ENCODE assay signal across 17 mouse cellular contexts in genomic region chr10:13808291-13808690, GRCm38 (mm10).
A peak's percentile ranks its signal among the peaks of the same experiment; 100 is the strongest.
DNase-seq lines count a peak whose midpoint lies in the region; ATAC-seq lines count a peak whose summit lies in the region.
"Had no signal": no experiment of that assay in that cellular context is flagged by ENCODE, and none has a peak within 500 bp of the region (broad histone marks: within the 10 kb centered on the region; RNA-seq: fewer than 3 reads in every experiment).

No protein-coding gene starts in this region.

- H3K36me3 ChIP-seq in heart, embryonic 10.5 days, result 0 out of 2 replicates have a peak, but pooled peaks cover 5% of the 10 kb centered on the region
- H3K36me3 ChIP-seq in forebrain, embryonic 13.5 days (ENCODE audit: poor library complexity, severe bottlenecking), result no peaks in the 10 kb centered on the region
- H3K36me3 ChIP-seq: limb, embryonic 10.5 days; midbrain, embryonic 13.5 days; neural tube, embryonic 13.5 days had no signal

- no peak overlapping the region for H3K4me3 ChIP-seq in heart, embryonic 10.5 days
- no peak overlapping the region for H3K4me3 ChIP-seq in forebrain, embryonic 13.5 days
- H3K4me3 ChIP-seq: limb, embryonic 10.5 days; midbrain, embryonic 13.5 days; neural tube, embryonic 13.5 days had no signal

- no peak overlapping the region for H3K4me2 ChIP-seq in forebrain, embryonic 13.5 days
- H3K4me2 ChIP-seq: midbrain, embryonic 13.5 days; neural tube, embryonic 13.5 days had no signal

- WGBS in heart, embryonic 10.5 days, result 91% methylated on average over 1 of the region's 1 CpGs
- WGBS in forebrain, embryonic 13.5 days, result 93% methylated on average over 1 of the region's 1 CpGs

- H3K4me1 ChIP-seq in heart, embryonic 10.5 days, result no peaks in the 10 kb centered on the region; the same call in 1 of the 2 replicates
- no peaks in the 10 kb centered on the region for H3K4me1 ChIP-seq in forebrain, embryonic 13.5 days
- H3K4me1 ChIP-seq: limb, embryonic 10.5 days; midbrain, embryonic 13.5 days; neural tube, embryonic 13.5 days had no signal

- no peak for ATAC-seq in forebrain, embryonic 13.5 days
- ATAC-seq: liver, postnatal 0 days; midbrain, embryonic 13.5 days had no signal

- H3K27ac ChIP-seq in heart, embryonic 10.5 days, result no peak overlapping the region
- no peak overlapping the region for H3K27ac ChIP-seq in forebrain, embryonic 13.5 days
- H3K27ac ChIP-seq: limb, embryonic 10.5 days; midbrain, embryonic 13.5 days; neural tube, embryonic 13.5 days had no signal

- DNase-seq in heart, adult 8-10 months (ENCODE audit: low spot score), result peak; percentile 38
- DNase-seq in heart, embryonic 10.5 days (ENCODE audit: low spot score), result no peak
- peak; percentile 75 to 82 for DNase-seq in cerebellum, adult 18-20 months
- peak; percentile 91 for DNase-seq in cerebellum, adult 9-11 months
- peak; percentile 67 for DNase-seq in gastrocnemius, postnatal 25 days
- no peak for DNase-seq in frontal cortex, adult 2 months (ENCODE audit: extremely low spot score in 1 of 2, low spot score in 1 of 2)
- no peak for DNase-seq in layer of hippocampus, postnatal 25 days (ENCODE audit: extremely low spot score in 1 of 2, low spot score in 1 of 2)
- DNase-seq: kidney, adult 2 months; kidney, postnatal 10 days; liver, postnatal 0 days; lung, postnatal 10 days; spleen, adult 18-20 months; thymus, postnatal 36 days had no signal

- H3K9ac ChIP-seq in forebrain, embryonic 13.5 days, result no peak overlapping the region
- H3K9ac ChIP-seq: liver, postnatal 0 days; midbrain, embryonic 13.5 days; neural tube, embryonic 13.5 days had no signal

- no peaks in the 10 kb centered on the region for H3K9me3 ChIP-seq in heart, embryonic 10.5 days
- H3K9me3 ChIP-seq in forebrain, embryonic 13.5 days (replicated peaks), result no peaks in the 10 kb centered on the region
- H3K9me3 ChIP-seq: limb, embryonic 10.5 days; midbrain, embryonic 13.5 days; neural tube, embryonic 13.5 days had no signal

- no peaks in the 10 kb centered on the region for H3K27me3 ChIP-seq in heart, embryonic 10.5 days (ENCODE audit: insufficient read depth, poor library complexity, severe bottlenecking)
- no peaks in the 10 kb centered on the region for H3K27me3 ChIP-seq in forebrain, embryonic 13.5 days
- H3K27me3 ChIP-seq: midbrain, embryonic 13.5 days; neural tube, embryonic 13.5 days had no signal

Comparison
In these comparisons a context has a peak if more than half of its experiments do, and no peak if none do; other contexts are left out.
1. DNase-seq: peak in heart, adult 8-10 months (single experiment), cerebellum, adult 18-20 months (2 of 2), cerebellum, adult 9-11 months (single experiment) and gastrocnemius, postnatal 25 days (single experiment); none in heart, embryonic 10.5 days (single experiment), frontal cortex, adult 2 months (0 of 2) and layer of hippocampus, postnatal 25 days (0 of 2).